Mouse (Mus musculus) heart, embryonic 10.5 days (tissue): Measurements from ENCODE around the gene Ranbp3. TPM values are rescaled to one million over a fixed set of nuclear protein-coding genes. Genes with fewer than 3 reads are reported as not detected.

Experiments
- polyA plus RNA-seq: library from polyadenylated mRNA; unstranded; fragments of >200 nt; fragmentation: Nextera tagmentation; extraction: Ambion mirVana; gene quantifications from 2 replicates; pipeline ENCODE4 v1.2.1, GENCODE M21; 2016

Ranbp3 gene
- polyA plus RNA-seq, 1 experiment from 2014 or later, result 105 TPM

Other genes starting within 250 kb of the Ranbp3 start
- 50.4 and 73.5 TPM in 2 replicates for gene Ptprs, start 196.8 kb upstream of the Ranbp3 start, polyA plus RNA-seq
- not detected in 2 replicates for gene Znrf4, start 160.9 kb upstream of the Ranbp3 start, polyA plus RNA-seq
- gene Gm20219, start 118.9 kb upstream of the Ranbp3 start, polyA plus RNA-seq, result 0.33 and 0.50 TPM in 2 replicates
- 61.3 and 81.0 TPM in 2 replicates for gene Safb2, start 88.7 kb upstream of the Ranbp3 start, polyA plus RNA-seq
- gene Safb, start 88.5 kb upstream of the Ranbp3 start, polyA plus RNA-seq, result 106 and 128 TPM in 2 replicates
- gene 2410015M20Rik, start 63.5 kb upstream of the Ranbp3 start, polyA plus RNA-seq, result 261 and 317 TPM in 2 replicates
- gene Rpl36, start 59.9 kb upstream of the Ranbp3 start, polyA plus RNA-seq, result 1,286 and 1,339 TPM in 2 replicates
- gene Lonp1, start 46.4 kb upstream of the Ranbp3 start, polyA plus RNA-seq, result 58.9 and 65.1 TPM in 2 replicates
- gene Catsperd, start 45.2 kb upstream of the Ranbp3 start, polyA plus RNA-seq, result 0.30 and 0.38 TPM in 2 replicates
- gene Ndufa11, start 44.5 kb downstream of the Ranbp3 start, polyA plus RNA-seq, result 518 and 632 TPM in 2 replicates
- gene Vmac, start 44.7 kb downstream of the Ranbp3 start, polyA plus RNA-seq, result 10.2 and 12.7 TPM in 2 replicates
- 3.3 and 7.4 TPM in 2 replicates for gene Nrtn, start 84.2 kb downstream of the Ranbp3 start, polyA plus RNA-seq
- 39.6 and 41.4 TPM in 2 replicates for gene Dus3l, start 91.5 kb downstream of the Ranbp3 start, polyA plus RNA-seq
- 1.3 and 2.1 TPM in 2 replicates for gene Prr22, start 97.0 kb downstream of the Ranbp3 start, polyA plus RNA-seq
- 4.0 and 4.8 TPM in 2 replicates for gene Rfx2, start 157.7 kb downstream of the Ranbp3 start, polyA plus RNA-seq
- not detected in 2 replicates for gene Acsbg2, start 201.2 kb downstream of the Ranbp3 start, polyA plus RNA-seq
- 0.33 and 0.40 TPM in 2 replicates for gene 1700061G19Rik, start 202.2 kb downstream of the Ranbp3 start, polyA plus RNA-seq